Mouse (Mus musculus) kidney, postnatal 25 days (tissue): ENCODE measurements around the gene Map4k1.
A peak's percentile ranks its signal among the peaks of the same experiment; 100 is the strongest.

Source experiments
- DNase-seq, 2 experiments: peaks; one replicate each; pipeline ENCODE4 v3.0.0; 2021; ENCODE audit warnings: mixed read lengths in 2 of 2

The Map4k1 gene

GRCm38 (mm10) chr7:28982274-28983013 lies 594 bp downstream of the Map4k1 start:
- DNase-seq = peak in 1 of 2 experiments; percentile 57

DNA sequence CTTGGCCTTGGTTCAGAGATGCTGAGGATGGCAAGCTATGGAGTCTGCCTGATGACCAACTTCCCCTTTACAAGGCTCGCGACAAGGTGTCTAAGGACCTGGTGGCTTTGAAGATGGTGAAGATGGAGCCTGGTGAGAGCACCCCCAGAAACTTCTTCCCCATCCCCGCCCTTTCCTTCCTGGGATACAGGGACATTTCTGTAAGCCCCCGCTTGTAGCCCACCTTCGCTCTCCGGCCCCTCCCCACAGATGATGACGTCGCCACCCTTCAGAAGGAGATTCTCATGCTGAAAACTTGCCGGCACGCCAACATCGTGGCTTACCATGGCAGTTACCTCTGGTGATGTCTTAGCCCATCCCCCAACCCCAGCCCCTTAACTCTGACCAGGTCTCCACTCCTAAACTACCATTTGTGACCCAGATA lies 1.3 kb downstream of the Map4k1 start:
- DNase-seq = peak in 1 of 2 experiments; percentile 44

DNA sequence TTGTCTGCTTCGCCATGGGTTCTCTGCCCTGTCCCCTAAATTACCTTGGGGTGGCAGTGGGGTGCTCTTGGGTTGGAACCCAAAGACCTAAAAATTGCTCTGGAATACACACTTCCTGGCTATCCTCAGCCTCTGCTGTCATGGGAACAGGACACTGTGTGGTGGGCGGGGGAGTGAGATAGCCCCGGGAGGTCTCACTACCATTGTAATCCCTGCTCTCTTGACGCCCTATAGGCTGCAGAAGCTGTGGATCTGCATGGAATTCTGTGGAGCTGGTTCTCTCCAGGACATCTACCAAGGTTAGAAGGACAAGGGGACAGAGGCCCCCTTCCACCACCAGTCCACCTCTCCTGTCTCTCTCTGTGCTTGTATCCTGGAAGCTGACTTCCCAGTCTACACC lies 2.0 kb downstream of the Map4k1 start:
- no peak for DNase-seq

DNA sequence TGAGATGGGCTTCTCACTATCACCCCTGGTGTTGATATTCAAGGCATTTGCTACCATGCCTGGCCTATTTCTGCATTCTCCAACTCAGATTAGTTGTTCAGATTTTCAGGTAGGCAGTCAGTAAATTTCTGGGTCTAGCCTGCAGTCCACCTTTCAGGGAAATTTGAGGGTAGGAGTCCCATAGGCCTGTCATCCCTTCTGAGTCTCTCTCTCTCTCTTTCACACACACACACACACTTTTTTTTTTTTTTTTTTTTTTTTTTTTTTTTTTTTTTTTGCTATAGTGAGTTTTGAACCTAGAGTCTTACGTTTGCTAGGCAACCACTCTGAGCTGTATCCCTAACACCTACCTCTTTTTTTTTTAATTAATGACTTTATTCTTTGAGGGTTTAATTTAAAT lies 2.6 kb downstream of the Map4k1 start:
- DNase-seq = no peak

GRCm38 (mm10) chr7:28985207-28985606 lies 3.4 kb downstream of the Map4k1 start:
- DNase-seq = no peak

GRCm38 (mm10) chr7:28990766-28991273 lies 9.0 kb downstream of the Map4k1 start:
- DNase-seq = no peak

DNA sequence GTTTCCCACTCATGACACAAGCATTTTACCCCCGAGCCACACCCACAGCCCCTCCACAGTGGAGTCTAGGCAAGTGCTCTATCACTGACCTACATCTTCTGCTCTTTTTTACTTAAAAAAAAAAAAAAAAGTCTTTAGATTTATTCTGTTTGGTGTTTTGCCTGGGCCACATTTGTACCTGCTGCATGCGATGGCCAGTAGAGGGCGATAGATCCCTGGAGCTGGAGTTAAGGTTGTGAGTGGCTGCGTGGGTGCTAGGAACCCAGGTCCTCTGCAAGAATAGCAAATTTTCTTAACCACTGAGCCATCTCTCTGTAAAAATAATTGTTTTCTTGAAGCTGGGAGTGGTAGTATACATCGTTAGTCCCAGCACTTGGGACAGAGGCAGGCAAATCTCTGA lies 9.8 kb downstream of the Map4k1 start:
- no peak for DNase-seq

- DNase-seq = no peak
Measured at GRCm38 (mm10) chr7:28992997-28993396, 11.1 kb downstream of the Map4k1 start.

GRCm38 (mm10) chr7:28993402-28993801 lies 11.6 kb downstream of the Map4k1 start:
- DNase-seq = no peak

DNA sequence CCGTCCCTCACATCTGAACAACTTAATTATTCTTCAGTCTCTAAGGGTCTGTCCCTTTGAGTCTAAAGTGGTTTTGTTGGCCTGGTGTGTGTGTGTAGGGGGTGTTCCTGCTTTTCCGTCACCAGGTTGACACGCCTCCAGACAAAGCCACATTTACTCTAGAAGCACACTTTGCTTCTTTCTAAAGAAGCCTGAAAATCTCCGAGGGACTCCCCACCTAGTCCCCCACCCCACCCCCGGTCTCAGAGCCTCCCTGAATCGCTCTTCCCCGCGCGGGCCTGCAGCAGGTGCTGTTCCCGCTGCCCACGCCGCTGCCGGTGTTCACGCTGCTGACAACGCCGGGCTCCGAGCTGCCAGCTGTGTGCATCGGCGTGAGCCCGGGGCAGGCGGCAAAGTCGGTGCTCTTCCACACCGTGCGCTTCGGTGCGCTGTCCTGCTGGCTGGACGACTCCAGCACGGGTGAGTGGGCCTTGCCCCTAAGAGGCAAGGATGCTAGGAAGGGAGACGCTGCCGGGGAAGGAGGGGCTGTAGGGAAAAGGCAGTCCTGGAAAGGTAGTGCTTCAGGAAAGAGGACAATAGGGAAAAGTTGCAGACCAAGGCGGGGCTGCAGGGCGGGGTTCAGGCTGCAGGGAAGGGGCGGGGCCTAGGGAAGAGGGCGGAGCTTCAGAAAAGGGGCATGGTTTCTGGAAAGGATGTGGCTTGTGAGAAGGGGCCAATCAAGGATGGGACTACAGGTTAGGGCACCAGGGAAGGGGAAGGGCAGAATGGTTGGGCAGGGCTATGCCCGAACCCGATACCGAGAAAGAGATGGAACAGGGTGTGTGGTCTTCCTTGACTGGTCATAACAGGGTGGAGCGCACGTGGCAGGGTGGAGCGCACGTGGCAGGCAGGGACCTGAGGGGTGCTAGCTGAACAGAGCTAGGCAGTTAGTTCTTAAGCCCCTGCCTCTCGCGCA lies 19.1 kb downstream of the Map4k1 start:
- peak; percentile 67 for DNase-seq

- DNase-seq = no peak
Measured at GRCm38 (mm10) chr7:29007224-29008101, 25.6 kb downstream of the Map4k1 start.

- DNase-seq = no peak
Measured at GRCm38 (mm10) chr7:29008171-29008570, 26.3 kb downstream of the Map4k1 start.

DNA sequence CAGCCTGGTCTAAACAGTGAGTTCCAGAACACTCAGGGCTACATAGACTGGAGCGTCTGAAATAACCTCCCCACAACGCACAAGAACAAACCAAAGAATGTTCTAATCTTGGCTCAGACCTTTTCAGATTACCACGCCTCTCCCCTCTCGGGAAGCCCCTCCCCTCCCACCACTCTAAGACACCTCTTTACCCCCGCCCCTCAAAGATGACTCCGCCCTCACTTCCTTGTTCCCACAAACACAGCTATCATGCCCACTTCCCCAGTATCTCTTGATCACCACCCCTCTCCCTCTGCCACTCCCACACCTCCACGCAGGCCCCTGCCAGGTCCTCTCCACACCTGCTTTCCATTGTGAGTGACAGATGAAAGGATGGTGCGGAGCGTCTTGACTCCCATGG lies 26.9 kb downstream of the Map4k1 start:
- no peak for DNase-seq

- DNase-seq = no peak
Measured at GRCm38 (mm10) chr7:29014984-29015383, 33.1 kb downstream of the Map4k1 start.

- no peak for DNase-seq
Measured at GRCm38 (mm10) chr7:29016440-29016839, 34.6 kb downstream of the Map4k1 start.

GRCm38 (mm10) chr7:29017222-29017621 lies 35.4 kb downstream of the Map4k1 start:
- no peak for DNase-seq

GRCm38 (mm10) chr7:29019447-29020220 lies 37.8 kb downstream of the Map4k1 start:
- DNase-seq = no peak

GRCm38 (mm10) chr7:29022479-29022878 lies 40.6 kb downstream of the Map4k1 start:
- DNase-seq = no peak

- DNase-seq = no peak
Measured at GRCm38 (mm10) chr7:29023514-29023913, 41.7 kb downstream of the Map4k1 start.

DNA sequence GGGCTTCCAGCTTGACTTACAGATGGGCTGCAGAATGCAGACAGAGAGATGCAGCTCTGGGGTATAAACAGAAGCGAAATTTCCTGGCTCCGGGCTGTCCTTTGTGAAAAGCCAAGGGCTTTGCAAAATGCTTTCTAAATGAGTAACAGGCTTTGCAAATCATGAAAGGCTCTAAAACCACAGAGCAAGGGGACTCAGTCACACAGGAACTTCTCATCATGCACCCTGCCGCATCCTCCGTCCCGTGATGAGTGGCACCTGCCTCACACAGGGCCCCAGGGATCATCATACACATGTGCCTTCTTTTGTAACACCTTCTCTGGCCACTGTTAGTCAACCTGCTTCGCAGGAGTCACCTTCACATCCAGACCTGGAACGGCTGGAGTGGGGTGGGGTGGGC lies 43.7 kb downstream of the Map4k1 start:
- DNase-seq = no peak

DNA sequence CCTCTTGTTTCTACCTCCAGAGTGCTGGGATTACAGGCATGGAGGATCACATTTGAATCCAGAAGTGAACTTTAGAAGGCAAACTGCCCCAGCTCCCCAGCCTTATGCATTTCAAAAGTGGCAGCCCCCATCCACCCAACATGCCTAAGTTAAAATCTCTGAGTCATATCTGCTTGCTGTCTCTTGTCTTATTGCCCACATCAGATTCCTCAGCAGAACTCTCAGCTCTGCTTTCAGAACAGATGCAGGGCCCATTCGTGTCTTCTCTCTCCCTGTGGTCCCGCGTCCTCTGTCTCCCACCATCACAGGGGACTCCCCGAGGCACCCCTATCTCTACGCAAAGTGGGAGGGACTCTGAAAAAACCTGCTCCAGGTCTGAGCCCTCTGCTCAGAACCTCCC lies 44.3 kb downstream of the Map4k1 start:
- no peak for DNase-seq

DNA sequence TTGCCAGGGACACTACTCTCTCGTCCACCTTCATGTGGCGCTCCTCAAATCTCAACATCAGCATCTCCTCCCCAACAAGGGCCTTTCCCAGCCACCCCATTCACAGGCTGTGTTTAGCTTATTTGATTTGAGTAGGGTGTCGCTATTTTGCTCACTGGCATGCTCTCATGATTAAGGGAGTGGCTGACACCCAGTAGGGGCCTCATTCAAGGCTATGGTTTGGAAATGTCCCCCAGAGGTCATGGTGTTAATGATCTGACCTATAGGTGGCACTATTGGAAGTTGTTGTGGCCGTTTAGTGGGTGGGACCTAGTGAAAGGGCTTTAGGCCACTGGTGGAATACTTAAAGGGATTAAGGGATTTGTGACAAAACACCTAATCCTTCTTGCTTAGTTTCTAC lies 45.0 kb downstream of the Map4k1 start:
- DNase-seq = no peak
